Mouse (Mus musculus) frontal cortex, postnatal 36 days (tissue): ENCODE measurements around the gene Rph3al.
A peak's percentile ranks its signal among the peaks of the same experiment; 100 is the strongest.

Experiments used
- DNase-seq, 2 experiments: peaks; one replicate each; pipeline ENCODE4 v3.0.0; 2022; ENCODE audit warnings: low spot score in 2 of 2

Rph3al gene

GRCm38 (mm10) chr11:75813085-75813484, 125.1 kb downstream of the Rph3al start:
- no peak for DNase-seq

GRCm38 (mm10) chr11:75811900-75812299, 126.3 kb downstream of the Rph3al start:
- peak; percentile 32 to 42 for DNase-seq

- no peak for DNase-seq
These were observed 127.7 kb downstream of the Rph3al start for GRCm38 (mm10) chr11:75810526-75810925.

GRCm38 (mm10) chr11:75807486-75807885, 130.7 kb downstream of the Rph3al start:
- no peak for DNase-seq

- DNase-seq = no peak
These were observed 136.3 kb downstream of the Rph3al start for GRCm38 (mm10) chr11:75801771-75802550.

- no peak for DNase-seq
These were observed 136.9 kb downstream of the Rph3al start for GRCm38 (mm10) chr11:75801369-75801768.

- no peak for DNase-seq
These were observed 141.5 kb downstream of the Rph3al start for GRCm38 (mm10) chr11:75796536-75797246.

- DNase-seq = peak; percentile 61 to 72
These were observed 142.2 kb downstream of the Rph3al start, which contains the start of gene Doc2b for GRCm38 (mm10) chr11:75796029-75796445. Gene Doc2b (minus strand): TSS chr11:75796049.

GRCm38 (mm10) chr11:75795321-75795636, 142.9 kb downstream of the Rph3al start:
- no peak for DNase-seq

- no peak for DNase-seq
These were observed 143.5 kb downstream of the Rph3al start for GRCm38 (mm10) chr11:75794602-75795320.

GRCm38 (mm10) chr11:75793351-75793750, 144.9 kb downstream of the Rph3al start:
- no peak for DNase-seq

GRCm38 (mm10) chr11:75792535-75792934, 145.7 kb downstream of the Rph3al start:
- no peak for DNase-seq

GRCm38 (mm10) chr11:75785897-75786296, 152.3 kb downstream of the Rph3al start:
- no peak for DNase-seq

GRCm38 (mm10) chr11:75783799-75784198, 154.4 kb downstream of the Rph3al start:
- no peak for DNase-seq

- peak; percentile 51 to 77 for DNase-seq
These were observed 156.3 kb downstream of the Rph3al start for GRCm38 (mm10) chr11:75781919-75782318.
